Mouse (Mus musculus): ENCODE data around the gene Ism1. TPM values are rescaled to one million over a fixed set of nuclear protein-coding genes. Genes with fewer than 3 reads are reported as not detected.

Ism1 gene
- total RNA-seq, 2 experiments from 2014 or later: 5.6 to 6.5 TPM

DNA sequence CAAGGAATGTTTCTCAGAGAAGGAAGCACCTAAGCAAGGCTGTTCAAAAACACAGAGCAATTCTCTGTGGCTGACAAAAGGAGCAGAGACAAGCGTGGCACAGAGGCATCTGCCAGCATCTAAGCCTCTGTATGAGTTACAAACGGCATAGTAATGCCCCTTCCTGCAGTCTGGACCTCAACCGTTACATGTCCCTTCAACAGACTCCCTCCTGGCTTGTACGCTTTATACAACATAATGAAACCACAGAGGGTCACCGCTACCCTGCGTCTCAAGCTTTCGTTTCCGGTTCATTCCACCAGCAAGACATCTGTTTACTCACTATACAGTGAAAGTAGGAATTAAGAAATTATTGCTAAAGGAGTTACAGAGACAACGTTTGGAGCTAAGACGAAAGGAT, 34.1 kb downstream of the Ism1 start:
- no peak for DNase-seq (ENCODE audit: low spot score in 2 of 2)

DNA sequence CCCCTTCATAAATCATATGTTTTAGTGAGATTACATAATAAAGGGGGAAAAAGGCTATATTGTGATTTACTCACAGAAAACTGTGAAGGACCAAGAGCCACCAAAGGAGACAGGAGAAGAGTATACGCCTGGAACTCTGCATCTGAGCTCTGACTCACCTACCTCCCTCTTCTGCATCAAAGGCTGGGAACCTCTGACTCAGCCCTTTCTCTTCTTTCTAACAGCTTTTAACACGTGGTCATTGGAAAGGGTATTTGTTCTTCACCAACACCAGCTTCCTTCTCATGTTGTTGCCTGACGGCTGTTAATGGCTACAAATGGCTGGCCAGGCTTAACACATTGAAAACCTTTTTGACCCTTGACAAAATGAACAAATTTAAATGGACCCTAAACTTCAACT, 36.2 kb downstream of the Ism1 start:
- no peak for DNase-seq (ENCODE audit: low spot score in 2 of 2)

DNA sequence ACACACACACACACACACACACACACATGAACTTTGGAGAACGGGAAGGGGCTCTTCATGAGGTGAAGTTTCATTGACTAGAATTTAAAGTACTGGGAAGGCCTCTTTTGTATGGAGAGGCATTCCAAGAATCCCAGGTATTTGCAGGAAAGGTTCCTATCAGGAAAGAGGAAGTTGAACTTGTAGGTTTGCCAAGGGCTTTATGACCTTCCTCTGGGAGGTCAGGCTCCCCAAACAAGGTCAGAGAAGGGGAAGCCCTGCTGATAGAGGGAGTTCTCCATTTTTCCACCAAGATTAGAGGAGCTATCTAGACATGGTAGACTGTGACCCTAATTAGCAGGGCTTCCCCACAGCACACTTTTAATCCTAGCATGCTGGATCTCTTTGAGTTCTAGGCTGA, 39.8 kb downstream of the Ism1 start:
- no peak for DNase-seq (ENCODE audit: low spot score in 2 of 2)

DNA sequence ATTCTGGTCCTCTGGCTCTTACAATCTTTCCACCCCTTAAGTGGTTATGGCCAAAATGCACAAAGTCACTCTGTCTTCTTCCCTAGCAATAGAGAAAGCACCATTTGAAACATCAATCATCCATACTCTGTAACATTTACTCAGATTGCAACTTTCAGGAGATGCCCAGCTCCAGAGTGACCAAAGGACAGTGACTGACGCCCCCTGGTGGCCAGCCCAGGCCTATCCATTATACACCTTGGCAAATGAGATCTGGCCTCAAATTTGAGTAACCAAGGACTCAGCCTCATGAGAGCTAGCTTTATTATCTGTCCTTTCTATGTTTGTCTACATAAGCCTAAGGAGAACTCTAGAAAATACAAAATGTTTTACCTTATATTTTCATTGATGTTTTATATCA, 44.7 kb downstream of the Ism1 start:
- peak; percentile 12 to 41 for DNase-seq (ENCODE audit: low spot score in 2 of 2)

DNA sequence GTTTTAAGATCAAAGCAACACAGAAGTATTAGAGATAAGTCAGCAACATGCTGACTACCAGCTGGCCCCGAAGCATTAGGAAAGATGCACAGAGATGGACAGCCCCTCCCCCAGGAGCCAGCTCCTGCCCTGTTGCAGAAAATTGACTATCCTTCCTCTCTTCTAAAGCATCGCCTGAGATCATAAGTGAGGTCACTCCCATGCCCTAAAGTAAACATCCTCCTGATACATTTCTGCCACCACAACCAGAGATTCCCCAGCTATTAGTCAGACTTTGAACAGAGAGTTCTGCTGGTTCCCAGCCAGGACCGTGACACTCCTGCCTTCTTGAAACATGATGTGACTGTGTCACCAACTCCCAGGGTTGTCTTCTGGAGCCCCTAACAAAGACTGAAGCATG, 45.3 kb downstream of the Ism1 start:
- no peak for DNase-seq (ENCODE audit: low spot score in 2 of 2)

DNA sequence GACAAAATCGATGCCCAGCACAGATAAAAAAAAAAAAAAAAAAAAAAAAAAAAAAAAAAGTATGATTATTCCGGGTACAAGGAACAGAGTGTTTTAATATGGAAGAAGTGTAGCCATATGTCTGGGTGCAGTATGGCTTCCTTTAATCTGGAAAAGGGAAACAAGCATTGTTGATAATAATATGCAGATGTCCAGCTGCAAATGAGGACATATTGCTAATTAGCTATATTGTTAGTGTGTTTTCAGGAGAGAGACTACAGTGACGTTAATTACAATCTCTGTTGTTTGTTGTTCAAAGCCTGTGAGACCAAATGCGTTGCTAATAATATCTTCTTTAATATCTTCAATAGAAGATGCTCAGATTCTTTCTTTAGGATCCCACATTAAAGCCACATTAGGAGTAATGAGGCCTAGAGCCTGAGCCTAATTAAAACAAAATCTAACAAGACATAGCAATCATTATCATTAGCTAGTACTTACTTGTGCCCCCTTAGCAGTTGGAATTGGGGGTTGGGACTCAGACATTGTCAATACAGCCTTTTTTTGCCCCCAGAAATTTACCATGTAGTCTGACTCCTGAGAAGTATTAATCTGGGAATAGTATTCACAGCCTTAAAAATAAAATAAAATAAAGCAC, 46.3 kb downstream of the Ism1 start:
- no peak for DNase-seq (ENCODE audit: low spot score in 2 of 2)

DNA sequence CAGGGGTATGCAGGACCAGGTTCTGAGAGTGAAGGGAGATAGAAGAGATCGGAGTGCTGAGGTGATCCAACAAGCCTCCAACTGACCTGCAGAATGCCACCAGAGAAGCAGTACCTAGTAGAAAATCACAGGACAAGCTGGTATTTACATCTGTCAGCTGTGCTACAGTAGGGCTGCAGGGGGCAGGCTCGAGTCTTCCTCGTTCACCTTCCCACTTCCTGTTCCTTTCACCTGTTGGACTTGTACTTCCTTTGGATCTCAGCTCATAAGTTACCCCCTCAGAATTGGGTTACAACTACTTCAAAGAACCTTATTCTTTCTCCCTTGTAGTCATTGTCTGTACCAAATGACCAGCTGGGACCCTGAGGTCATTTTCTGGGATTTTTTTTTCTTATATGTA, 47.4 kb downstream of the Ism1 start:
- DNase-seq (ENCODE audit: low spot score in 2 of 2): no peak

DNA sequence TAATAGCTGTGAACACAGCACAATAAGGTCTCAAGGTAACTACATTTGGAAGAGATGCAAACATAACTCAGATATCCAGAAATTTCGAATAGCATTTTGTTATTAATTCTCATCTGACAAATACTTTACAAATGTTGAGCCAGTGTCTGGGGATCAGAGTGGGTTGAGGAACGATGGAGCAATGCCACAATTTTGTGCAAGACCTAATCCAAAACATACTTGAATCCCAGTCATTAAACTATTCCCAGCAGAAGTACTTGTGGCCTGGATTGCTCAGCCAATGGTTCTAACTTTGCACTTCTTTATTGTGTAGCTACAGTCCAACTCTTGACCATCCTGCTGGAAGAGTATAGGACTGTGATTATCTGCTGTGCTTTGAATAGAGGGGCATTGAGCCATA, 50.1 kb downstream of the Ism1 start:
- no peak for DNase-seq (ENCODE audit: low spot score in 2 of 2)

DNA sequence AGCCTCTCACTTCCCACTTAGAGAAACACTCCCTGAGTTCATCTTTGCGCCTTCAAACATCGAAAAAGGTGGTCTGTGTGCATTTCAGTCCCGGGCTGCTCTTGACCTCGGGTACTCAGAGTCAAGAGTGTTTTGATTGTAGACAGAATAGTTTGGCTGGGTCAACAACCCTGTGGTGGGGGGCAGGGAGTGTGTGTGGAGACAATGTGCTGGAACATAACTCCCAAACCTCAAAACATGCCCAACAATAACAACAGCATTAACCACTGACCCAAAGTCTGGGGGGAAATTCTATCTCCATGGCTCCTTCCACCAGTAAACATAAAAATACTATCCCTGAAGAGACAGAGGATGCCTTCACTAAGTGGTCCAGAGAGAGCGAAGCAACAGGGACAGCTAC, 51.4 kb downstream of the Ism1 start:
- DNase-seq (ENCODE audit: low spot score in 2 of 2): no peak

DNA sequence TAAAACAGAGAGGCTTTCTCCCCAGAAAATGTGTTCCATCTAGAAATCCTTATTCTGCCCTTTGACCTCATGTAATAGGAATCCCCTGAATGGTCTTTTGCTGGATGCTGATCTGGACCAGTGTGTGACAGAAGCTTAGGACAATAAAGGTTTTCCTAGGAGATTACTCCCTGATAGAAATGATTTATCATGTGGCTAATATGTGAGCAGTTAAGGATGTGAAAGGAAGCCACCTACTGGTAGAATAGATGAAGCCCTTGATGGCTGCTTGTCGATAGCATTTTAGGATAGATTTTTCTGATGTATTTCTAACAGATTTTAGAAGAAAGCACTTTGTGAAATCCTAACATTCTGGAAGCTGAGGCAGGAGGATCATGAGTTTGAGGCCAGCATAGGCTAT, 64.4 kb downstream of the Ism1 start:
- DNase-seq (ENCODE audit: low spot score in 2 of 2): peak in 1 of 2 experiments; percentile 39

DNA sequence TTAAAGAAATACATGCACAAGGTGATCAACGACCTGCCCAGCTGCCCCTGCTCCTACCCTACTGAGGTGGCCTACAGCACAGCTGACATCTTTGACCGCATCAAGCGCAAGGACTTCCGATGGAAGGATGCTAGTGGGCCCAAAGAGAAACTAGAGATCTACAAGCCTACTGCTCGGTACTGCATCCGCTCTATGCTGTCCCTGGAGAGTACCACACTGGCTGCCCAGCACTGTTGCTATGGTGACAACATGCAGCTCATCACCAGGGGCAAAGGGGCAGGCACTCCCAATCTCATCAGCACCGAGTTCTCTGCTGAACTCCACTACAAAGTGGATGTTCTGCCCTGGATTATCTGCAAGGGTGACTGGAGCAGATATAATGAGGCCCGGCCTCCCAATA, 79.0 kb downstream of the Ism1 start:
- no peak for DNase-seq (ENCODE audit: low spot score in 2 of 2)

DNA sequence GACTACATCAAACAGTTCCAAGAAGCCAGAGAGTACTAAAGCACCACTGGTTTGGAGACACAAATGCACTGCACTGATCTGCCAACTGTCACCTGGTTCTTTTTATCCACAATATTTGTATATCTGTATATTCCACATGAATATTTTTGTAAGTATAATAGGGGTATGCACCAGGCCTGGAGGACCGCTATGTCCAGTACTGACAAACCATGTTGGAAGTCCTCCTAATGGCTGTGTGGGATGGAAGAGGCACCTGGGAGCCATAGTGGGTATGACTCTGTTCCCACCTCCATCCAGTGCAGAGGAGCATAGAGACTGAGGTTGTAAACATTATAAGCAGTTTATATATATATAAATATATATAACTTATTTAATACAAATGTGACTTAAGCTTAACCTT, 79.5 kb downstream of the Ism1 start:
- no peak for DNase-seq (ENCODE audit: low spot score in 2 of 2)

DNA sequence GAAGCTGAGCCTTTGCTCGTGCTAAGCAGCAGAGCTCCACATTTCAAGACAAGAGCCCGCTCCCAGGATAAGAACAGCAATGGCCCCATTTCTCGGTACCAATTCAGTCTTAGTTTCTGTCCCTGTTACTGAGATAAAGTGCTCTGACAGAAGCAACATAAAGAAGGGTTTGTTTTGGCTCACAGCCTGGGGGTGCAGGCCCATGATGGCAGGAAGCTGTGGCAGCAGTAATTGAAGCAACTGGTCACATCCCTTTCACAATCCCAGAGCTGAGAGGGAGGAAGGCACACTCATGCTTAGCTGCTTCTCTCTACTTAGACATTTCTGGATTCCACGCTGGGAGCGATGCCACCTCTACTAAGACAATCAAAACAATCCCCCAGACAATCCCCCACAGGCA, 86.4 kb downstream of the Ism1 start:
- no peak for DNase-seq (ENCODE audit: low spot score in 2 of 2)

DNA sequence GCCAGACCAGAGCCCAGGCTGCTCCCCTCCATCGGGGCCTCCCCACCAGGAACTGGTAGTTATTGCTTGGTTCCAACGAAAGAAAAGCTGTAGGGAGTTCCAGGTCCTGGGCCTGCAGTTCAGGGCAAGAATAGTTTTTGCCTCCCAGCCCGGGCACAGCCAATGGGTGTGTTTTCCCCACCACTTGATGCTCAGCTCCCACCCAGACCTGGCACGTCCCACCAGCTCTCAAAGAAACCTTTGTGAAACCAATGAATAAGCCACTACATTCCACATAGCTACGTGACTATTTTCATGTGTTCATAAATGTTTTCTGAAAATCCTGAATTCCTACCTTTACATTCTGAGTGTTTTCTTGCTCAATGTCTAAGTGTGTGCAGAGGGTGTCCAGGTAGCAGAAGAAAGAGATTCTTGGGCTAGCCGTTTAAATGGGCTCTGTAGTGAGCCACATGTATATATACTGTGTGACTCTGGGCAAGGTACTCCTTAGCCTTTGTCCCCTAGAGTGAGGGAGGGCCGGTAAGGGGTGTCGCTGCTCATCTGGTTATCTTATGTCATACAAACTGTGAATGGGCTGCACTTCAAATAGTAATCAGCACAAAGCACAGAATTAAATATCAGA, 97.1 kb downstream of the Ism1 start:
- DNase-seq (ENCODE audit: low spot score in 2 of 2): no peak

DNA sequence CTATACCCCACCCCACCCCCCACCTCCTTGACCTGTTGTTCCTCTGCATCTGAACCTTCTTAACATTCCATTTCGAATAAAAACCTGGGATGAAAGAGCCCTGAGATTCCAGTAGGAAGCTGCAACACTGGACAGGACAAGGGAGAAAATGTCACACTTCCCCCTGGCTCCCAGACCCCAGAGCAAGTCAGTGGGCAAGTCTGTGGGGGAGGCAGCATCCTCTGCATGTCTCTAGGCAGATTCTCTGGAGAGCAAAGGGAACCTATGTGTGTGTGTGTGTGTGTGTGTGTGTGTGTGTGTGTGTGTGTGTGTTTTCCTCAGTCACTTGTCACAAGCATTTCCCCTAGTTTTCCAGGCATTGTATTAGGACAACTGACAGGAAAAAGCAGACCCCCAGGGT, 98.7 kb downstream of the Ism1 start:
- DNase-seq (ENCODE audit: low spot score in 2 of 2): no peak

DNA sequence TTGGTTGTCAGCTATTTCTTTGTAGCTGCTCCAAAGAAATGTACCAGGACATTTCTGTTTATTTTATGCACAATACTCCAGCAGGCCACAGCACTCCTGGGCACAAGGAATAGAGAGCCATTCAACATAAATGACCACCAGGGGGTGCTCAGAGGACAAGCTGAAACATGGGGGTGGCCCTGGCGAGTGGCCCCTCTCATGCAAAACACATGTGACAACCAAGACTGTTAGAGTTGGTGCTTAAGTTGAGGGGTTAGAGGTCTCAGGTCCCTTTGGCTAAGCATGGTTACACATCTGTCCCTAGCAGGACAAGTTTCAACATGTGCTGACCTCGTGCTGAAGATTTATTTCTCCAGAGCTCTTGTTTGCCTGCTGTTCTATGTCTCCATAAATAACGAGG, 100.3 kb downstream of the Ism1 start:
- no peak for DNase-seq (ENCODE audit: low spot score in 2 of 2)

DNA sequence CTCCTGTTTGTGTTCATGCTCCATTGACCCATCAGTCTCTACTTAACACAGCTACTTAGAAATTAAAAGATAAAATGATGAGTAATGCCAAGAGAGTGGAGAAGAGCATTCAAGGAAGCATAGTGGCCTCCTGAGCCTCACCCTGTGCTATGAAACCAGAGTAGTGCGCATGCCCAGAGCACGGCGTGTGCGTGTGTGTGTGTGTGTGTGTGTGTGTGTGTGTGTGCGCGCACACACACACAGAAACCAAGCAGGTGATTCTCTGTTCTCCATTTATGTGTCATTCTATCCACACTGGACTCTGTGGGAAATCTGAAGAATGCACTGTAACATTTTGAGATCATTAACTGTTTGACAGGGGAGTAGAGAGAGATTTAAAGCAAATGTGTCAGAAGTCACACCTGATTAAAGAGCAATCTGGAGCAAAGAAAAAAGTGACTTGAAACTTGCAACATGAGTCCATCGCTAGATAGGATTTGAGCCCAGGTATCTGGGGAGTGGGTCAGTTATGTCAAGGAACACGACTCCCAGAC, 105.4 kb downstream of the Ism1 start:
- no peak for DNase-seq (ENCODE audit: low spot score in 2 of 2)

DNA sequence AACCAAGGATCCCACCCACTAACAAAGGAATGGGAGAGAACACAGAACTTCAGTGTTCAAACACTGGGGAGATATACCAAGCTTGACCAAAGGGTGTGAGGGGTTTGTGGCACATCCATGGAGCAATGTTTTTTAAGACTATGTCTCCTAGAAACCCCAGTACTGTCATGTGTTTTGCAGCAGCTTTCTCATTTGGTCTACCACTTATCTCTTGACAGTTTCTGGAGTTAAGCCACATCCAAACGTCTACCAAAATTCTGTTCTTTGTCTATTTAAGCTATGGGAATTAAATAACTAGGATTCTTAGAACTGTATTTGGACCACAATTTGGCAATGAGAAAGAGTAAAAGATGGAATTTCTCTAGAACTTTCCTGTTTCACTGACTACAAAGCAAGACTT, 106.5 kb downstream of the Ism1 start:
- DNase-seq (ENCODE audit: low spot score in 2 of 2): no peak

DNA sequence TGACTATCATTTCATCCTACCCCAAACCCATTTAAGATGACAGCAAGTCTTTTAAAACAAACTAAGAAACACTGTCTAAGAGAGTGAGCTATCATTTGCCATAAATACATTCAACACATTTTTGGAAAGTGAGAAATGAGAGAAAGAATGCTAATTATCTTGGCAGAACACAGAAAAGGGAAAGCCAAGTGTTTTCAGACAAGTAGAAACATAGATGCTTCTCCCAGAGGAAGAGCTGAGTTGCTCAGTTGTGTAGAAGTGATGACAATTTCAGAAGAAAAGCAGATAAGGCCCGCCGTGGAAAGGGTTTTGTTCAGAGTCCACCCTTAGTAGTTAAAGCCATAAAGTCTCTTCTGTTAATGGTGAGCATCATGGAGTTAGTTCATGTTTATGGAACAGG, 107.0 kb downstream of the Ism1 start:
- no peak for DNase-seq (ENCODE audit: low spot score in 2 of 2)

DNA sequence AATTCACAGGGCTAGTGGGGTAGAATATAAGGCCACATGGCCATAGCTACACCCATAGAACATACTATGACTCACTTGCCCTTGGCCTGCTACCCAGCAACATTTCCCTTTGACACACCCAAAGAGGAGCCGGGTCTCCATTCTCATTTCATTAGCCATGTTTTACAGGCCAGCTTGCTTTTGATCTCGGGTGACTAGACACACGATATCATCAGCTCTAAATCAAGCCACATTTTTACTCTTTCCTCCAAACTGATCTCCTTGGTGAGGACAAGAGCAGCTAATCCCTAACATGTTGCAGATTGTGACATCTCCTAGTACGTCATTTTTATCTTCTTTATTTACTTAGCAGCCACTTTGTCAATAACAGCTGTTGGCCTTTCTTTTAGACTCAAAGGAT, 110.7 kb downstream of the Ism1 start:
- no peak for DNase-seq (ENCODE audit: low spot score in 2 of 2)

DNA sequence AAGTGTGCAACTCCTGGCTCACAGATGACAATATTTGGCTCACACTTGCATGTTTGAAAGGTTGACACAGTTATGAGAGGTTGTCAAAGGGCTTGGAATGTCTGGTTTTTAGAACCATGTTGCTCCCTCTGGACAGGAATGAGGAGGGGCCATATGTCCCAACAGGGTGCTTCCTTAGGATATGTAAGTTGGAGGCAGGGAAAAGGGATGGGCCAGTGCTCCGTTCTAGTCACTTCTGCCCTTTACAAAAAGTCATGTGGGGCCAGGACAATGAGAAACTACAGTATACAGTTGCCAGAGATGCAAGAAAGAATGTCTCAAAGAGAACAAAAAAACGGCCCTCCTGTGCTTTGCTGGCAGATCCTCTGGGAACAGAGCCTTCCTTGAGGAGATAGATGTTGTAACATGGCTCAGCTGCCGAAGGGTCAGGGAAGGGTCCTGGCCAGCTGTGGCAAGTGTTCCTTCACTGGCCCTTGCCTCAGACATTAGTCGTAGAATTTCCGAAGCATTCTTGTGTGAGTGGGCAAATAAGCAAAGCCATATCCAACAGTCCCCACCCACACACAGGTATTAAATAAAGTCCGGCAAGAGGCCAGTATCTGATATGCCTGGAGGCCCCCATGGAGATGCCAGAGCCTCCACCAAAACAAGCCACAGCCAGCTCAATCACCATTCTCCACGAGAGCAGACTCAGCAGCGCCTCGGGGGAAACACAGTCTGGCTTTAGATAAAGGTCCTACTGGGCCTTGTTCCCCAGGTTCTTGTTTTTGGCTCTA, 114.6 kb downstream of the Ism1 start:
- DNase-seq (ENCODE audit: low spot score in 2 of 2): no peak

DNA sequence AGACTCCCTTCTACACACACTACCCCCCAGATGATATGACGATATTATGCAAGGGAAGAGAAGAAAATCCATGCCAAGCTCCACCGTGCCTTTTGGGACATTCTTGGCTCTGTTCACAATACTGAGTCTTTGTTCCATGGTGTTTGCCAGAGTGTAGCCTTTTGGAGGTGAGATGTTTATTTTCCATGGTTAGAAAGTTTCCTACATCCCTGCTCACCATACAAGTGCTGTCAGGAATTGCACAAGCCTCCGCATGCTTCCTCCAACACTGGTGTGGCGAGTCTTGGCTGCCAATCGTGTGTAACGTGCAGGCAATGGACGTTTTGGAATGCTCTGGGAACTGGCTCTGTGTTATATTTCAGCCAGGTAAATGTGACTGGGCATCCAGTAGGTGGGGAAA, 126.1 kb downstream of the Ism1 start:
- no peak for DNase-seq (ENCODE audit: low spot score in 2 of 2)

DNA sequence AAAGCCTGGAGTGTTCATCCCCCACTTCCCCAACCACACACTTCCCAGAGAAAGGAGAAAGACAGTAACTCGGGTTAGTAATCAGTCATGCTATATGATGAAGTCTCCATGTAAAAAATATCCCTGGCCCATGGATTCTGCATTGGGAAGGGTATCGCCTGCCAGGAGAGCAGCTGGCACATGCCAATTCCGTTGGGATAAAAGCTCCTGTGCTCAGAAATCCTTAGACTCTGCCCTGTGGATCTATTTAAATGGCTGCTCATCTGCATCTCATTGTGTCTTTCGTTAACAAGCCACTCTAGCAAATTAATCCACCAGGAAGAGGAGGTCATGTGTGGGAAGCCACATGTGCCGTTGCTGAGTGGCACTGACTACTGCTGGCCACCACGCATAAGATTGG, 129.9 kb downstream of the Ism1 start:
- DNase-seq (ENCODE audit: low spot score in 2 of 2): no peak
